7 mouse cellular contexts compared by ENCODE assay signal in genomic region chrX:133689576-133690250, GRCm38 (mm10). TPM values are rescaled to one million over a fixed set of nuclear protein-coding genes. Genes with fewer than 3 reads are reported as not detected.
DNase-seq lines count a peak whose midpoint lies in the region; ATAC-seq lines count a peak whose summit lies in the region.

No protein-coding gene starts in this region.

- H3K4me1 ChIP-seq in lung, embryonic 15.5 days, result peaks cover 3% of the 10 kb centered on the region; the same call in 1 of the 2 replicates
- H3K4me1 ChIP-seq in embryonic facial prominence, embryonic 12.5 days, result no peaks in the 10 kb centered on the region
- no peaks in the 10 kb centered on the region; the same call in 1 of the 2 replicates for H3K4me1 ChIP-seq in heart, embryonic 13.5 days
- no peaks in the 10 kb centered on the region for H3K4me1 ChIP-seq in limb, embryonic 13.5 days

- no peak overlapping the region for H3K27ac ChIP-seq in lung, embryonic 15.5 days
- H3K27ac ChIP-seq in embryonic facial prominence, embryonic 12.5 days, result no peak overlapping the region
- no peak overlapping the region for H3K27ac ChIP-seq in heart, embryonic 13.5 days (replicated peaks)
- no peak overlapping the region for H3K27ac ChIP-seq in limb, embryonic 13.5 days

- 9% methylated on average over 35 of the region's 35 CpGs for WGBS in lung, embryonic 15.5 days
- WGBS in embryonic facial prominence, embryonic 12.5 days, result 22% methylated on average over 35 of the region's 35 CpGs
- WGBS in heart, embryonic 13.5 days, result 15% methylated on average over 35 of the region's 35 CpGs
- 19% methylated on average over 35 of the region's 35 CpGs for WGBS in limb, embryonic 13.5 days

- DNase-seq in lung, postnatal 10 days, result no peak
- peak; percentile 31 for DNase-seq in skeletal muscle tissue, adult 2 months (ENCODE audit: low read depth, low spot score)
- DNase-seq in thymus, postnatal 36 days, result no peak

- H3K9me3 ChIP-seq in lung, embryonic 15.5 days, result no peaks in the 10 kb centered on the region
- no peaks in the 10 kb centered on the region for H3K9me3 ChIP-seq in embryonic facial prominence, embryonic 12.5 days
- H3K9me3 ChIP-seq in heart, embryonic 13.5 days, result no peaks in the 10 kb centered on the region
- H3K9me3 ChIP-seq in limb, embryonic 13.5 days, result no peaks in the 10 kb centered on the region

- H3K27me3 ChIP-seq in lung, embryonic 15.5 days, result peaks cover 56% of the 10 kb centered on the region
- peaks cover 15% of the 10 kb centered on the region; the same call in 1 of the 2 replicates for H3K27me3 ChIP-seq in embryonic facial prominence, embryonic 12.5 days
- peaks cover 47% of the 10 kb centered on the region for H3K27me3 ChIP-seq in heart, embryonic 13.5 days (replicated peaks)
- H3K27me3 ChIP-seq in limb, embryonic 13.5 days, result peaks cover 70% of the 10 kb centered on the region

- ATAC-seq in lung, embryonic 15.5 days (ENCODE audit: borderline replicate concordance, extremely low read depth, low FRiP score, low TSS enrichment), result no peak
- ATAC-seq in embryonic facial prominence, embryonic 12.5 days (ENCODE audit: insufficient number of reproducible peaks, insufficient read depth, low FRiP score, low TSS enrichment), result no peak
- no peak for ATAC-seq in heart, embryonic 13.5 days (ENCODE audit: extremely low read depth, insufficient number of reproducible peaks, low FRiP score, low TSS enrichment)
- ATAC-seq in limb, embryonic 13.5 days (ENCODE audit: low FRiP score, low read depth), result no peak

- no peak overlapping the region for H3K9ac ChIP-seq in lung, embryonic 15.5 days
- 0 out of 2 replicates have a peak overlapping the region, but pooled peaks have one; percentile 30 for H3K9ac ChIP-seq in embryonic facial prominence, embryonic 12.5 days
- H3K9ac ChIP-seq in heart, embryonic 13.5 days, result peak overlapping the region; percentile 58; the same call in 1 of the 2 replicates
- no peak overlapping the region for H3K9ac ChIP-seq in limb, embryonic 13.5 days

- H3K4me2 ChIP-seq in lung, embryonic 15.5 days, result peak overlapping the region; percentile 90
- peak overlapping the region; percentile 65 for H3K4me2 ChIP-seq in embryonic facial prominence, embryonic 12.5 days (replicated peaks)
- H3K4me2 ChIP-seq in heart, embryonic 13.5 days, result peak overlapping the region; percentile 80
- H3K4me2 ChIP-seq in limb, embryonic 13.5 days (replicated peaks), result peak overlapping the region; percentile 79

- peak overlapping the region; percentile 50 for H3K4me3 ChIP-seq in lung, embryonic 15.5 days
- peak overlapping the region; percentile 38 for H3K4me3 ChIP-seq in embryonic facial prominence, embryonic 12.5 days
- H3K4me3 ChIP-seq in heart, embryonic 13.5 days, result peak overlapping the region; percentile 60
- peak overlapping the region; percentile 54 for H3K4me3 ChIP-seq in limb, embryonic 13.5 days

- no peaks in the 10 kb centered on the region for H3K36me3 ChIP-seq in lung, embryonic 15.5 days
- H3K36me3 ChIP-seq in embryonic facial prominence, embryonic 12.5 days, result no peaks in the 10 kb centered on the region
- no peaks in the 10 kb centered on the region for H3K36me3 ChIP-seq in heart, embryonic 13.5 days
- H3K36me3 ChIP-seq in limb, embryonic 13.5 days, result no peaks in the 10 kb centered on the region

RNA-seq across cellular contexts. Expression of gene Pcdh19, which starts 0.9 kb away (rescaled TPM):
- polyA plus RNA-seq in lung, embryonic 15.5 days (2015; fragmentation: Nextera tagmentation; extraction: Ambion mirVana), result 1.3 and 1.6 TPM in 2 replicates
- polyA plus RNA-seq in embryonic facial prominence, embryonic 12.5 days (2016; fragmentation: Nextera tagmentation; extraction: Ambion mirVana), result 8.4 and 9.2 TPM in 2 replicates
- 0.31 and 0.48 TPM in 2 replicates for polyA plus RNA-seq in heart, embryonic 13.5 days (2015; fragmentation: Nextera tagmentation; extraction: Ambion mirVana)
- 5.1 and 6.7 TPM in 2 replicates for polyA plus RNA-seq in limb, embryonic 13.5 days (2015; fragmentation: Nextera tagmentation; extraction: Ambion mirVana)

Comparison
In these comparisons a context has a peak if more than half of its experiments do, and no peak if none do; other contexts are left out.
1. H3K9ac ChIP-seq: peak in embryonic facial prominence, embryonic 12.5 days (single experiment) and heart, embryonic 13.5 days (single experiment); none in lung, embryonic 15.5 days (single experiment) and limb, embryonic 13.5 days (single experiment).
2. Peak in every context shown above with its lines, with median percentiles within 50 percentile points of each other: H3K4me2 ChIP-seq and H3K4me3 ChIP-seq.